Mouse (Mus musculus): ENCODE results near the gene Adgrb3.

- TF ChIP-seq CTCF (IDR thresholded peaks at IDR 0.05; ENCODE audit: borderline replicate concordance, extremely low read depth, insufficient read depth, insufficient read length) (no peak), POLR2A (IDR thresholded peaks at IDR 0.05; ENCODE audit: borderline replicate concordance, extremely low read depth, insufficient read depth, insufficient read length, poor library complexity, severe bottlenecking) (no peak)
Measured at GRCm38 (mm10) chr1:25568096-25568495, 261.4 kb downstream of the Adgrb3 start.

Measured in brain, embryonic 14.5 days (tissue).